ENCODE assay signal across 26 mouse cellular contexts in the genomic region with DNA sequence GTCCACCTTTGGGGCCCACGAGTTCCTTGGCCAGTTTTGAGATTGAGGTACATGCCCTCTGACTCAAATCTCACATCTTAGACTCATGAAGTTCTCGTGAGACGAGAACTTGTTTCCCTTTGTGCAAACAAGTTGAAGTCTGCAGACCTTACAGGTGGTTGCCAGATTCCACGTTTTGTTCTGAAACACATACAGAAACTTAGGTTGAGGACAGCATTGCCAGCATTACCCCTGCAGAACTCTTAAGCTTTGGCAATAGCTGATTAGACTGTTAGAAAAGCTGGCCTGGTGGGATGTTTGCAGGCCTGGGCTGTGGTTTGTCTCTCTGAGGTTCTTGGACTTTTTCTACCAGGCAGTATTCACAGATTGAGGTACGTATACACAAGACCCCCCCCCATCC. TPM values are rescaled to one million over a fixed set of nuclear protein-coding genes. Genes with fewer than 3 reads are reported as not detected.
DNase-seq lines count a peak whose midpoint lies in the region; ATAC-seq lines count a peak whose summit lies in the region.
"Had no signal": no experiment of that assay in that cellular context is flagged by ENCODE, and none has a peak within 500 bp of the region (broad histone marks: within the 10 kb centered on the region; RNA-seq: fewer than 3 reads in every experiment).

No protein-coding gene starts in this region.

- no peaks in the 10 kb centered on the region for H3K9me3 ChIP-seq in heart, embryonic 12.5 days (replicated peaks)
- H3K9me3 ChIP-seq in midbrain, embryonic 11.5 days (ENCODE audit: control insufficient read depth, low read length): no peaks in the 10 kb centered on the region
- H3K9me3 ChIP-seq in midbrain, embryonic 16.5 days (replicated peaks; ENCODE audit: control insufficient read depth, low read length, poor library complexity, severe bottlenecking): no peaks in the 10 kb centered on the region
- H3K9me3 ChIP-seq: embryonic facial prominence, embryonic 10.5 days; embryonic facial prominence, embryonic 12.5 days; forebrain, embryonic 12.5 days; forebrain, embryonic 15.5 days had no signal

- no peaks in the 10 kb centered on the region for H3K36me3 ChIP-seq in heart, embryonic 12.5 days
- H3K36me3 ChIP-seq in midbrain, embryonic 11.5 days (ENCODE audit: control insufficient read depth, insufficient read depth, low read length): no peaks in the 10 kb centered on the region
- no peaks in the 10 kb centered on the region for H3K36me3 ChIP-seq in midbrain, embryonic 16.5 days (ENCODE audit: control insufficient read depth, insufficient read depth, low read length)
- H3K36me3 ChIP-seq: embryonic facial prominence, embryonic 10.5 days; embryonic facial prominence, embryonic 12.5 days; forebrain, embryonic 12.5 days; forebrain, embryonic 15.5 days; G1E had no signal

- H3K4me2 ChIP-seq in heart, embryonic 12.5 days: no peak overlapping the region
- no peak overlapping the region for H3K4me2 ChIP-seq in midbrain, embryonic 11.5 days
- no peak overlapping the region for H3K4me2 ChIP-seq in midbrain, embryonic 16.5 days (ENCODE audit: low read length)
- H3K4me2 ChIP-seq: embryonic facial prominence, embryonic 12.5 days; forebrain, embryonic 12.5 days; forebrain, embryonic 15.5 days had no signal

- no peak overlapping the region for H3K27ac ChIP-seq in heart, embryonic 12.5 days (ENCODE audit: poor library complexity, severe bottlenecking)
- no peak overlapping the region for H3K27ac ChIP-seq in midbrain, embryonic 11.5 days (ENCODE audit: low read depth, low read length)
- H3K27ac ChIP-seq in midbrain, embryonic 16.5 days (ENCODE audit: low read length): no peak overlapping the region
- H3K27ac ChIP-seq: embryonic facial prominence, embryonic 10.5 days; embryonic facial prominence, embryonic 12.5 days; forebrain, embryonic 12.5 days; forebrain, embryonic 15.5 days had no signal

- no peak overlapping the region for H3K9ac ChIP-seq in heart, embryonic 12.5 days
- no peak overlapping the region for H3K9ac ChIP-seq in midbrain, embryonic 11.5 days (ENCODE audit: low read length)
- H3K9ac ChIP-seq in midbrain, embryonic 16.5 days (ENCODE audit: low read depth, low read length): no peak overlapping the region
- H3K9ac ChIP-seq: embryonic facial prominence, embryonic 12.5 days; forebrain, embryonic 12.5 days; forebrain, embryonic 15.5 days; forebrain, postnatal 0 days had no signal

- DNase-seq in embryo, embryonic 10.5 days (ENCODE audit: low spot score): peak; percentile 33
- no peak for DNase-seq in embryo, embryonic 11 days
- DNase-seq in heart, adult 11 months: peak; percentile 58
- DNase-seq in midbrain, embryonic 11.5 days (ENCODE audit: low spot score, missing footprints): peak; percentile 88
- DNase-seq: adrenal gland, adult 8-10 months; adrenal gland, postnatal 14 days; adrenal gland, postnatal 36 days; B cell, adult 2 months; cerebellum, adult 11-12 months; cerebellum, adult 2 months; cerebellum, adult 9-10 months; cerebellum, postnatal 10 days; cerebellum, postnatal 25 days; forebrain, postnatal 0 days had no signal

- no peak overlapping the region for H3K4me3 ChIP-seq in heart, embryonic 12.5 days
- H3K4me3 ChIP-seq in midbrain, embryonic 11.5 days (ENCODE audit: low read depth, low read length): no peak overlapping the region
- H3K4me3 ChIP-seq in midbrain, embryonic 16.5 days (ENCODE audit: low read depth, low read length): no peak overlapping the region
- H3K4me3 ChIP-seq: embryonic facial prominence, embryonic 10.5 days; embryonic facial prominence, embryonic 12.5 days; forebrain, embryonic 12.5 days; forebrain, embryonic 15.5 days had no signal

- H3K4me1 ChIP-seq in heart, embryonic 12.5 days (replicated peaks): peaks cover 9% of the 10 kb centered on the region
- peaks cover 3% of the 10 kb centered on the region for H3K4me1 ChIP-seq in midbrain, embryonic 11.5 days (ENCODE audit: control insufficient read depth, insufficient read depth, low read length)
- H3K4me1 ChIP-seq in midbrain, embryonic 16.5 days (ENCODE audit: control insufficient read depth, insufficient read depth, low read length): peaks cover 11% of the 10 kb centered on the region; the same call in 1 of the 2 replicates
- H3K4me1 ChIP-seq: embryonic facial prominence, embryonic 12.5 days had no signal

- peaks cover 92% of the 10 kb centered on the region for H3K27me3 ChIP-seq in heart, embryonic 12.5 days (replicated peaks)
- peaks cover 96% of the 10 kb centered on the region for H3K27me3 ChIP-seq in midbrain, embryonic 11.5 days (ENCODE audit: control insufficient read depth, insufficient read depth, low read length)
- H3K27me3 ChIP-seq in midbrain, embryonic 16.5 days (ENCODE audit: control insufficient read depth, insufficient read depth, low read depth, low read length): peaks cover 73% of the 10 kb centered on the region
- H3K27me3 ChIP-seq: CH12.LX had no signal

- ATAC-seq in heart, embryonic 12.5 days (ENCODE audit: insufficient number of reproducible peaks, low FRiP score): no peak
- no peak for ATAC-seq in midbrain, embryonic 11.5 days (ENCODE audit: low FRiP score)
- no peak for ATAC-seq in midbrain, embryonic 16.5 days
- ATAC-seq: activated CD4-positive, CD25-positive, alpha-beta regulatory T cell, adult 4 months; CD4-positive, CD25-positive, alpha-beta regulatory T cell, adult 4 months; forebrain, embryonic 15.5 days; forebrain, postnatal 0 days; Patski had no signal

- 8% methylated on average over 5 of the region's 5 CpGs for WGBS in heart, embryonic 12.5 days
- WGBS in midbrain, embryonic 11.5 days: 6% methylated on average over 5 of the region's 5 CpGs
- 2% methylated on average over 5 of the region's 5 CpGs for WGBS in midbrain, embryonic 16.5 days

RNA-seq across cellular contexts. Expression of a gene that starts 7.0 kb away (rescaled TPM):
- 0.19 and 0.22 TPM in 2 replicates for polyA plus RNA-seq in heart, embryonic 12.5 days (2016; fragmentation: Nextera tagmentation; extraction: Ambion mirVana)
- polyA plus RNA-seq in midbrain, embryonic 11.5 days (2014; fragmentation: Nextera tagmentation; extraction: Ambion mirVana): 0.27 TPM in 1 of 2 replicates, not detected in the other
- not detected in 2 replicates for polyA plus RNA-seq in midbrain, embryonic 16.5 days (2015; fragmentation: Nextera tagmentation; extraction: Ambion mirVana)
- polyA plus RNA-seq: activated CD4-positive, CD25-positive, alpha-beta regulatory T cell, adult 4 months; CD4-positive, CD25-positive, alpha-beta regulatory T cell, adult 4 months; cerebellum, adult 2 months; cortical plate, adult 2 months; forebrain, embryonic 12.5 days; forebrain, embryonic 15.5 days; forebrain, postnatal 0 days; G1E had no signal

RNA-seq across cellular contexts. Expression of a gene that starts 49.4 kb away (rescaled TPM):
- 39.5 and 41.6 TPM in 2 replicates for polyA plus RNA-seq in heart, embryonic 12.5 days (2016; fragmentation: Nextera tagmentation; extraction: Ambion mirVana)
- 98.2 and 108 TPM in 2 replicates for polyA plus RNA-seq in midbrain, embryonic 11.5 days (2014; fragmentation: Nextera tagmentation; extraction: Ambion mirVana)
- 61.7 and 62.0 TPM in 2 replicates for polyA plus RNA-seq in midbrain, embryonic 16.5 days (2015; fragmentation: Nextera tagmentation; extraction: Ambion mirVana)
